Mouse (Mus musculus) midbrain, embryonic 11.5 days (tissue): ENCODE measurements around the gene Pax4. TPM values are rescaled to one million over a fixed set of nuclear protein-coding genes. Genes with fewer than 3 reads are reported as not detected.

ENCODE experiments used
- ATAC-seq: fragments of 200-750 bp; cut with Nextera tagmentation; 2 replicates; pipeline ENCODE4 v1.8.0; 2017; ENCODE audit warnings: moderate TSS enrichment, moderate library complexity; ENCODE audit not compliant: low FRiP score
- DNase-seq: peaks from one replicate; pipeline ENCODE4 v3.0.0; 2015; ENCODE audit warnings: low spot score; ENCODE audit errors: missing footprints
- H3K27ac ChIP-seq: fragments of 300-500 bp; sonication (generic); 2 replicates; pipeline ENCODE4 v1.5.1; 2014; ENCODE audit warnings: low read depth, low read length
- H3K27me3 ChIP-seq: fragments of 300-500 bp; sonication (generic); 2 replicates; pipeline ENCODE4 v1.6.1; 2014; ENCODE audit warnings: mild to moderate bottlenecking, low read length, moderate library complexity, mixed read lengths; ENCODE audit not compliant: control insufficient read depth, insufficient read depth
- H3K36me3 ChIP-seq: fragments of 300-500 bp; sonication (generic); 2 replicates; pipeline ENCODE4 v1.6.1; 2014; ENCODE audit warnings: mild to moderate bottlenecking, low read length, moderate library complexity, mixed read lengths; ENCODE audit not compliant: control insufficient read depth, insufficient read depth
- H3K4me1 ChIP-seq: fragments of 300-500 bp; sonication (generic); 2 replicates; pipeline ENCODE4 v1.6.1; 2014; ENCODE audit warnings: low read length; ENCODE audit not compliant: control insufficient read depth, insufficient read depth
- H3K4me2 ChIP-seq: fragments of 300-500 bp; sonication (generic); 2 replicates; pipeline ENCODE4 v1.6.1; 2014; ENCODE audit warnings: mild to moderate bottlenecking, moderate library complexity
- H3K4me3 ChIP-seq: fragments of 300-500 bp; sonication (generic); 2 replicates; pipeline ENCODE4 v1.5.1; 2014; ENCODE audit warnings: low read depth, low read length
- H3K9ac ChIP-seq: fragments of 300-500 bp; sonication (generic); 2 replicates; pipeline ENCODE4 v1.6.1; 2014; ENCODE audit warnings: low read length
- H3K9me3 ChIP-seq: fragments of 300-500 bp; sonication (generic); 2 replicates; pipeline ENCODE4 v1.6.1; 2016; ENCODE audit warnings: low read length; ENCODE audit not compliant: control insufficient read depth
- WGBS: fragments of 180-500 bp; shearing (Covaris S2); extraction: QIAGEN DNeasy Blood & Tissue Kit; methylation state at CpG from one replicate; pipeline ENCODE4 v1.1.7; 2014; 5-methylcytosine and 5-hydroxymethylcytosine counted together
- polyA plus RNA-seq: library from polyadenylated mRNA; unstranded; fragments of >200 nt; fragmentation: Nextera tagmentation; extraction: Ambion mirVana; gene quantifications from 2 replicates; pipeline ENCODE4 v1.2.1, GENCODE M21; 2014

Gene Pax4
- polyA plus RNA-seq, result not detected in 2 replicates

- H3K4me3 ChIP-seq, result no peak within 1 kb of the TSS
- no peak within 1 kb of the TSS for H3K27ac ChIP-seq
- no peaks in the 10 kb centered on the region for H3K36me3 ChIP-seq
- H3K4me1 ChIP-seq, result no peaks in the 10 kb centered on the region
- H3K9ac ChIP-seq, result no peak within 1 kb of the TSS
- DNase-seq (no peak), ATAC-seq (no peak)
- H3K4me2 ChIP-seq, result no peak within 1 kb of the TSS
- peaks cover 19% of the 10 kb centered on the region for H3K27me3 ChIP-seq
- no peaks in the 10 kb centered on the region for H3K9me3 ChIP-seq
- 90% methylated on average over 2 of the region's 2 CpGs for WGBS
Measured at GRCm38 (mm10) chr6:28449253-28449652, at the start of gene Pax4. Gene Pax4, minus strand, starts transcription at chr6:28449353.

- DNase-seq (no peak), ATAC-seq (no peak)
- Histone ChIP-seq H3K9me3 (no peaks in the 10 kb centered on the region; the same call in 1 of the 2 replicates), H3K4me2 (no peak overlapping the region), H3K9ac (no peak overlapping the region), H3K36me3 (peaks cover 4% of the 10 kb centered on the region; the same call in 1 of the 2 replicates), H3K27ac (no peak overlapping the region), H3K27me3 (no peaks in the 10 kb centered on the region), H3K4me3 (no peak overlapping the region), H3K4me1 (no peaks in the 10 kb centered on the region)
- 84% methylated on average over 5 of the region's 5 CpGs for WGBS
Measured at GRCm38 (mm10) chr6:28497837-28498236, 48.7 kb upstream of the Pax4 start.

GRCm38 (mm10) chr6:28491198-28491597 lies 42.0 kb upstream of the Pax4 start:
- DNase-seq (no peak), ATAC-seq (no peak)
- Histone ChIP-seq H3K36me3 (peaks cover 6% of the 10 kb centered on the region), H3K4me2 (no peak overlapping the region), H3K4me3 (no peak overlapping the region), H3K4me1 (no peaks in the 10 kb centered on the region), H3K27me3 (no peaks in the 10 kb centered on the region), H3K27ac (no peak overlapping the region), H3K9me3 (no peaks in the 10 kb centered on the region; the same call in 1 of the 2 replicates), H3K9ac (no peak overlapping the region)

GRCm38 (mm10) chr6:28490612-28491011 lies 41.5 kb upstream of the Pax4 start:
- WGBS, result 90% methylated on average over 5 of the region's 5 CpGs

GRCm38 (mm10) chr6:28488204-28488851 lies 39.2 kb upstream of the Pax4 start:
- Histone ChIP-seq H3K9me3 (no peaks in the 10 kb centered on the region; the same call in 1 of the 2 replicates), H3K9ac (no peak overlapping the region), H3K27ac (no peak overlapping the region), H3K4me1 (no peaks in the 10 kb centered on the region), H3K27me3 (no peaks in the 10 kb centered on the region), H3K4me2 (no peak overlapping the region), H3K36me3 (peaks cover 6% of the 10 kb centered on the region), H3K4me3 (no peak overlapping the region)
- no peak for ATAC-seq
- WGBS, result 94% methylated on average over 1 of the region's 1 CpGs
- DNase-seq, result no peak

More at GRCm38 (mm10) chr6:28490612-28491011, 41.5 kb upstream of the Pax4 start:
- ATAC-seq (no peak), DNase-seq (no peak)
- H3K27me3 ChIP-seq, result no peaks in the 10 kb centered on the region
- no peak overlapping the region for H3K4me3 ChIP-seq
- no peaks in the 10 kb centered on the region; the same call in 1 of the 2 replicates for H3K9me3 ChIP-seq
- no peaks in the 10 kb centered on the region for H3K4me1 ChIP-seq
- H3K4me2 ChIP-seq, result no peak overlapping the region
- H3K36me3 ChIP-seq, result peaks cover 6% of the 10 kb centered on the region
- no peak overlapping the region for H3K27ac ChIP-seq
- no peak overlapping the region for H3K9ac ChIP-seq

GRCm38 (mm10) chr6:28486905-28487304 lies 37.8 kb upstream of the Pax4 start:
- no peaks in the 10 kb centered on the region for H3K9me3 ChIP-seq
- H3K4me1 ChIP-seq, result no peaks in the 10 kb centered on the region; the same call in 1 of the 2 replicates
- H3K4me2 ChIP-seq, result no peak overlapping the region
- H3K36me3 ChIP-seq, result no peaks in the 10 kb centered on the region; the same call in none of the 2 replicates
- no peak overlapping the region for H3K9ac ChIP-seq
- WGBS, result 93% methylated on average over 6 of the region's 7 CpGs
- DNase-seq, result no peak
- no peak overlapping the region for H3K4me3 ChIP-seq
- H3K27me3 ChIP-seq, result no peaks in the 10 kb centered on the region
- ATAC-seq, result no peak
- H3K27ac ChIP-seq, result no peak overlapping the region

- 84% methylated on average over 2 of the region's 2 CpGs for WGBS
- H3K27ac ChIP-seq, result no peak overlapping the region
- H3K9ac ChIP-seq, result no peak overlapping the region
- no peaks in the 10 kb centered on the region; the same call in 1 of the 2 replicates for H3K36me3 ChIP-seq
- no peaks in the 10 kb centered on the region for H3K27me3 ChIP-seq
- ATAC-seq, result no peak
- H3K4me2 ChIP-seq, result no peak overlapping the region
- no peak for DNase-seq
- no peaks in the 10 kb centered on the region for H3K9me3 ChIP-seq
- H3K4me3 ChIP-seq, result no peak overlapping the region
- peaks cover 2% of the 10 kb centered on the region for H3K4me1 ChIP-seq
Measured at GRCm38 (mm10) chr6:28486471-28486870, 37.3 kb upstream of the Pax4 start.

GRCm38 (mm10) chr6:28486008-28486407 lies 36.9 kb upstream of the Pax4 start:
- no peaks in the 10 kb centered on the region for H3K36me3 ChIP-seq
- H3K27ac ChIP-seq, result no peak overlapping the region
- 94% methylated on average over 2 of the region's 2 CpGs for WGBS
- peaks cover 7% of the 10 kb centered on the region for H3K4me1 ChIP-seq
- DNase-seq, result no peak
- H3K27me3 ChIP-seq, result no peaks in the 10 kb centered on the region
- H3K4me3 ChIP-seq, result no peak overlapping the region
- no peak overlapping the region for H3K9ac ChIP-seq
- no peak for ATAC-seq
- no peaks in the 10 kb centered on the region for H3K9me3 ChIP-seq
- H3K4me2 ChIP-seq, result no peak overlapping the region

- Histone ChIP-seq H3K9ac (no peak overlapping the region), H3K36me3 (no peaks in the 10 kb centered on the region), H3K4me1 (peaks cover 16% of the 10 kb centered on the region), H3K9me3 (no peaks in the 10 kb centered on the region), H3K27me3 (no peaks in the 10 kb centered on the region), H3K4me2 (no peak overlapping the region), H3K4me3 (no peak overlapping the region), H3K27ac (no peak overlapping the region)
- DNase-seq (no peak), ATAC-seq (no peak)
- WGBS, result 87% methylated on average over 4 of the region's 4 CpGs
Measured at GRCm38 (mm10) chr6:28482711-28483315, 33.7 kb upstream of the Pax4 start.
